Mouse (Mus musculus) kidney, adult 2 months (tissue): ENCODE measurements around the gene Gm10717. TPM values are rescaled to one million over a fixed set of nuclear protein-coding genes. Genes with fewer than 3 reads are reported as not detected.
"Not testable (repeated sequence)": the region's sequence is repeated elsewhere in the genome, so short reads cannot be mapped to it uniquely, and the experiment has no call there.

ENCODE experiments used
- DNase-seq: peaks from one replicate; pipeline ENCODE4 v3.0.0; 2021
- H3K27ac ChIP-seq: fragments of 200-500 bp; 2 replicates; pipeline ENCODE4 v1.5.1; 2012; ENCODE audit warnings: low read depth, low read length, control low read depth, inconsistent platforms; ENCODE audit not compliant: insufficient read depth
- H3K27me3 ChIP-seq: fragments of 200-500 bp; replicated peaks from 2 replicates; pipeline ENCODE4 v1.6.1; 2012; ENCODE audit warnings: mild to moderate bottlenecking, moderate library complexity, low read length, inconsistent platforms; ENCODE audit not compliant: control insufficient read depth, insufficient read depth
- H3K36me3 ChIP-seq: fragments of 200-500 bp; 2 replicates; pipeline ENCODE4 v1.6.1; 2012; ENCODE audit warnings: mild to moderate bottlenecking, moderate library complexity, low read length, inconsistent platforms; ENCODE audit not compliant: control insufficient read depth, insufficient read depth
- H3K4me1 ChIP-seq: fragments of 200-500 bp; 2 replicates; pipeline ENCODE4 v1.6.1; 2011; ENCODE audit warnings: low read length; ENCODE audit not compliant: control insufficient read depth, insufficient read depth
- H3K4me3 ChIP-seq: fragments of 200-500 bp; 2 replicates; pipeline ENCODE4 v1.5.1; 2011; ENCODE audit warnings: mild to moderate bottlenecking, low read depth, low read length, control low read depth; ENCODE audit not compliant: insufficient read depth
- WGBS: fragments of 180-500 bp; shearing (Covaris S2); methylation state at CpG from one replicate; pipeline ENCODE4 v1.1.7; 2018; 5-methylcytosine and 5-hydroxymethylcytosine counted together
- polyA plus RNA-seq: library from polyadenylated mRNA; depleted of rRNA; stranded (reverse); fragments of >200 nt; gene quantifications from 2 replicates; pipeline ENCODE4 v1.2.3, GENCODE M21; 2012; rRNA removed

Gene Gm10717
- polyA plus RNA-seq, 1 experiment = not detected

DNA sequence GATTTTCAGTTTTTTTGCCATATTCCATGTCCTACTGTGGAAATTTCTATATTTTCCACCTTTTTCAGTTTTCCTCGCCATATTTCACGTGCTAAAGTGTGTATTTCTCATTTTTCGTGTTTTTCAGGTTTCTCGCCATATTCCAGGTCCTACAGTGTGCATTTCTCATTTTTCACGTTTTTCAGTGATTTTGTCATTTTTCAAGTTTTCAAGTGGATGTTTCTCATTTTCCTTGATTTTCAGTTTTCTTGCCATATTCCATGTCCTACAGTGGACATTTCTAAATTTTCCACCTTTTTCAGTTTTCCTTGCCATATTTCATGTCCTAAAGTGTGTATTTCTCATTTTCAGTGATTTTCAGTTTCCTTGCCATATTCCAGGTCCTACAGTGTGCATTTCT is 919 bp downstream of the Gm10717 start:
- H3K4me1 ChIP-seq, H3K27ac ChIP-seq, H3K36me3 ChIP-seq, H3K4me3 ChIP-seq, DNase-seq, H3K27me3 ChIP-seq: not testable (repeated sequence)
- WGBS = 80% methylated on average over 5 of the region's 5 CpGs

GRCm38 (mm10) chr9:3026741-3027140 is 1.5 kb downstream of the Gm10717 start:
- not testable (repeated sequence) for H3K4me1 ChIP-seq, H3K27ac ChIP-seq, H3K27me3 ChIP-seq, H3K36me3 ChIP-seq, DNase-seq, H3K4me3 ChIP-seq
- WGBS = 71% methylated on average over 9 of the region's 9 CpGs

- 73% methylated on average over 9 of the region's 9 CpGs for WGBS
- H3K4me3 ChIP-seq, H3K27ac ChIP-seq, DNase-seq, H3K27me3 ChIP-seq, H3K36me3 ChIP-seq, H3K4me1 ChIP-seq: not testable (repeated sequence)
These were observed 2.0 kb downstream of the Gm10717 start for GRCm38 (mm10) chr9:3027200-3027599.

DNA sequence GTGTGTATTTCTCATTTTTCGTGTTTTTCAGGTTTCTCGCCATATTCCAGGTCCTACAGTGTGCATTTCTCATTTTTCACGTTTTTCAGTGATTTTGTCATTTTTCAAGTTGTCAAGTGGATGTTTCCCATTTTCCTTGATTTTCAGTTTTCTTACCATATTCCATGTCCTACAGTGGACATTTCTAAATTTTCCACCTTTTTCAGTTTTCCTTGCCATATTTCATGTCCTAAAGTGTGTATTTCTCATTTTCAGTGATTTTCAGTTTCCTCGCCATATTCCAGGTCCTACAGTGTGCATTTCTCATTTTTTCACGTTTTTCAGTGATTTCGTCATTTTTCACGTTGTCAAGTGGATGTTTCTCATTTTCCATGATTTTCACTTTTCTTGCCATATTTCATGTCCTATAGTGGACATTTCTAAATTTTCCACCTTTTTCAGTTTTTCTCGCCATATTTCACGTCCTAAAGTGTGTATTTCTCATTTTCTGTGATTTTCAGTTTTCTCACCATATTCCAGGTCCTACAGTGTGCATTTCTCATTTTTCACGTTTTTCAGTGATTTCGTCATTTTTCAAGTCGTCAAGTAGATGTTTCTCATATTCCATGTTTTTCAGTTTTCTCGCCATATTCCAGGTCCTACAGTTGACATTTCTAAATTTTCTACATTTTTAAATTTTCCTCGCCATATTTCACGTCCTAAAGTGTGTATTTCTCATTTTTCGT is 4.2 kb downstream of the Gm10717 start:
- H3K27me3 ChIP-seq, H3K27ac ChIP-seq, H3K4me3 ChIP-seq, H3K36me3 ChIP-seq, H3K4me1 ChIP-seq: not testable (repeated sequence)
- WGBS = 69% methylated on average over 14 of the region's 16 CpGs
- peak; percentile 45 for DNase-seq

GRCm38 (mm10) chr9:3030677-3031318 is 5.6 kb downstream of the Gm10717 start:
- 70% methylated on average over 3 of the region's 10 CpGs for WGBS
- H3K27ac ChIP-seq, H3K4me3 ChIP-seq, H3K4me1 ChIP-seq, H3K27me3 ChIP-seq, H3K36me3 ChIP-seq, DNase-seq: not testable (repeated sequence)

- not testable (repeated sequence) for H3K27ac ChIP-seq, H3K4me3 ChIP-seq, H3K36me3 ChIP-seq, DNase-seq, H3K27me3 ChIP-seq, H3K4me1 ChIP-seq
- 47% methylated on average over 1 of the region's 8 CpGs for WGBS
These were observed 9.1 kb downstream of the Gm10717 start, which contains the start of gene Gm17535 for GRCm38 (mm10) chr9:3034299-3034698. Gene Gm17535, plus strand, starts transcription at chr9:3034599.

DNA sequence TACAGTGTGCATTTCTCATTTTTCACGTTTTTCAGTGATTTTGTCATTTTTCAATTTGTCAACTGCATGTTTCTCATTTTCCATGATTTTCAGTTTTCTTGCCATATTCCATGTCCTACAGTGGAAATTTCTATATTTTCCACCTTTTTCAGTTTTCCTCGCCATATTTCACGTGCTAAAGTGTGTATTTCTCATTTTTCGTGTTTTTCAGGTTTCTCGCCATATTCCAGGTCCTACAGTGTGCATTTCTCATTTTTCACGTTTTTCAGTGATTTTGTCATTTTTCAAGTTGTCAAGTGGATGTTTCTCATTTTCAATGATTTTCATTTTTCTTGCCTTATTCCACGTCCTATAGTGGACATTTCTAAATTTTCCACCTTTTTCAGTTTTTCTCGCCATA is 11.4 kb downstream of the Gm10717 start, which contains the start of gene Gm10715:
TSS of gene Gm10715 (plus strand) at position 301 of the 400 bp plus-strand sequence.
- not testable (repeated sequence) for H3K27ac ChIP-seq, H3K27me3 ChIP-seq, H3K4me1 ChIP-seq, DNase-seq, H3K36me3 ChIP-seq, H3K4me3 ChIP-seq
- WGBS = 82% methylated on average over 8 of the region's 8 CpGs

DNA sequence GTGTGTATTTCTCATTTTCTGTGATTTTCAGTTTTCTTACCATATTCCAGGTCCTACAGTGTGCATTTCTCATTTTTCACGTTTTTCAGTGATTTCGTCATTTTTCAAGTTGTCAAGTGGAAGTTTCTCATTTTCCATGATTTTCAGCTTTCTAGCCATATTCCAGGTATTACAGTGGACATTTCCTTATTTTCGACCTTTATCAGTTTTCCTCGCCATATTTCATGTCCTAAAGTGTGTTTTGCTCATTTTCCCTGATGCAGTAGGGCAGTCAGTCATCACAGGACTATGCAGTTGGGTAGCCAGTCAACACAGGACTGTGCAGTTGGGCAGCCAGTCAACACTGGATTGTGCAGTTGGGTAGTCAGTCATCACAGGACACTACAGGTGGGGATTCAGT is 12.9 kb downstream of the Gm10717 start:
- not testable (repeated sequence) for H3K27me3 ChIP-seq, H3K36me3 ChIP-seq, H3K4me3 ChIP-seq, H3K27ac ChIP-seq, DNase-seq, H3K4me1 ChIP-seq
- WGBS = 72% methylated on average over 4 of the region's 4 CpGs

Other genes starting within 250 kb of the Gm10717 start
- not detected in 2 replicates for gene Gm10722, start 24.5 kb upstream of the Gm10717 start, polyA plus RNA-seq
- not detected in 2 replicates for gene Gm11168, start 22.1 kb upstream of the Gm10717 start, polyA plus RNA-seq
- not detected in 2 replicates for gene Gm10721, start 12.3 kb upstream of the Gm10717 start, polyA plus RNA-seq
- not detected in 2 replicates for gene Gm10720, start 9.8 kb upstream of the Gm10717 start, polyA plus RNA-seq
- not detected in 2 replicates for gene Gm10719, start 8.0 kb upstream of the Gm10717 start, polyA plus RNA-seq
- not detected in 2 replicates for gene Gm10718, start 1.9 kb upstream of the Gm10717 start, polyA plus RNA-seq
- gene Gm17535, start 9.2 kb downstream of the Gm10717 start, polyA plus RNA-seq = not detected in 2 replicates
- gene Gm10715, start 11.5 kb downstream of the Gm10717 start, polyA plus RNA-seq = not detected in 2 replicates